ENCODE assay signal across 23 mouse cellular contexts in genomic region chr5:147190885-147191284, GRCm38 (mm10). TPM values are rescaled to one million over a fixed set of nuclear protein-coding genes. Genes with fewer than 3 reads are reported as not detected.
A peak's percentile ranks its signal among the peaks of the same experiment; 100 is the strongest.
DNase-seq lines count a peak whose midpoint lies in the region; ATAC-seq lines count a peak whose summit lies in the region.
"Had no signal": no experiment of that assay in that cellular context is flagged by ENCODE, and none has a peak within 500 bp of the region (broad histone marks: within the 10 kb centered on the region; RNA-seq: fewer than 3 reads in every experiment).

No protein-coding gene starts in this region.

- DNase-seq in forebrain, embryonic 14.5 days (ENCODE audit: low spot score), result no peak
- no peak for DNase-seq in hindbrain, embryonic 11.5 days (ENCODE audit: low spot score)
- peak; percentile 35 for DNase-seq in limb, embryonic 11.5 days (ENCODE audit: low spot score)
- DNase-seq in heart, adult 18-20 months, result no peak
- DNase-seq in urinary bladder, postnatal 36 days (ENCODE audit: low spot score in 2 of 2), result no peak
- no peak for DNase-seq in kidney, adult 9 months
- DNase-seq: adrenal gland, adult 2 months; kidney, postnatal 14 days; left cerebral cortex, postnatal 4 days; liver, embryonic 13.5 days; thymus, postnatal 14 days had no signal

- H3K27ac ChIP-seq in forebrain, embryonic 12.5 days, result no peak overlapping the region
- no peak overlapping the region for H3K27ac ChIP-seq in forebrain, embryonic 14.5 days (ENCODE audit: low read depth, low read length)
- no peak overlapping the region for H3K27ac ChIP-seq in hindbrain, embryonic 11.5 days (ENCODE audit: low read depth, low read length)
- H3K27ac ChIP-seq in limb, embryonic 11.5 days (replicated peaks; ENCODE audit: low read depth, low read length), result no peak overlapping the region
- H3K27ac ChIP-seq in neural tube, embryonic 12.5 days, result no peak overlapping the region
- H3K27ac ChIP-seq: intestine, embryonic 15.5 days; liver, embryonic 13.5 days had no signal

- no peak overlapping the region for H3K9ac ChIP-seq in forebrain, embryonic 12.5 days
- H3K9ac ChIP-seq in forebrain, embryonic 14.5 days (ENCODE audit: low read length), result no peak overlapping the region
- no peak overlapping the region for H3K9ac ChIP-seq in hindbrain, embryonic 11.5 days (ENCODE audit: low read depth, low read length)
- no peak overlapping the region for H3K9ac ChIP-seq in limb, embryonic 11.5 days (ENCODE audit: low read length)
- peak overlapping the region; percentile 22; the same call in 1 of the 2 replicates for H3K9ac ChIP-seq in neural tube, embryonic 12.5 days
- H3K9ac ChIP-seq: intestine, embryonic 15.5 days; liver, embryonic 13.5 days had no signal

- no peak overlapping the region for H3K4me3 ChIP-seq in forebrain, embryonic 12.5 days (replicated peaks)
- H3K4me3 ChIP-seq in forebrain, embryonic 14.5 days (ENCODE audit: low read depth, low read length), result no peak overlapping the region
- H3K4me3 ChIP-seq in hindbrain, embryonic 11.5 days (ENCODE audit: low read depth, low read length), result peak overlapping the region; percentile 44
- no peak overlapping the region for H3K4me3 ChIP-seq in limb, embryonic 11.5 days (ENCODE audit: low read depth, low read length)
- H3K4me3 ChIP-seq in neural tube, embryonic 12.5 days, result peak overlapping the region; percentile 51
- H3K4me3 ChIP-seq: erythroblast, embryonic 14.5 days; intestine, embryonic 15.5 days; liver, embryonic 13.5 days had no signal

- peak overlapping the region; percentile 8 for H3K4me2 ChIP-seq in forebrain, embryonic 12.5 days
- H3K4me2 ChIP-seq in forebrain, embryonic 14.5 days (ENCODE audit: low read length), result no peak overlapping the region
- H3K4me2 ChIP-seq in hindbrain, embryonic 11.5 days (replicated peaks; ENCODE audit: low read depth, low read length), result peak overlapping the region; percentile 24
- no peak overlapping the region for H3K4me2 ChIP-seq in limb, embryonic 11.5 days (ENCODE audit: low read depth, severe bottlenecking)
- H3K4me2 ChIP-seq in neural tube, embryonic 12.5 days (replicated peaks), result peak overlapping the region; percentile 71
- H3K4me2 ChIP-seq: intestine, embryonic 15.5 days; liver, embryonic 13.5 days had no signal

- ATAC-seq in forebrain, embryonic 12.5 days (ENCODE audit: low FRiP score), result no peak
- no peak for ATAC-seq in forebrain, embryonic 14.5 days
- no peak for ATAC-seq in hindbrain, embryonic 11.5 days (ENCODE audit: low FRiP score)
- ATAC-seq in limb, embryonic 11.5 days (ENCODE audit: insufficient number of reproducible peaks, low FRiP score, low TSS enrichment, low read depth), result no peak
- ATAC-seq in neural tube, embryonic 12.5 days (ENCODE audit: low FRiP score, low read depth), result no peak
- ATAC-seq: intestine, embryonic 15.5 days had no signal

- peaks cover 96% of the 10 kb centered on the region for H3K27me3 ChIP-seq in forebrain, embryonic 12.5 days
- H3K27me3 ChIP-seq in forebrain, embryonic 14.5 days (replicated peaks; ENCODE audit: control insufficient read depth, insufficient read depth, low read length), result peaks cover 90% of the 10 kb centered on the region
- H3K27me3 ChIP-seq in hindbrain, embryonic 11.5 days (ENCODE audit: control insufficient read depth, insufficient read depth, low read length), result peaks cover 85% of the 10 kb centered on the region
- peaks cover 87% of the 10 kb centered on the region for H3K27me3 ChIP-seq in limb, embryonic 11.5 days (ENCODE audit: control insufficient read depth, insufficient read depth, low read length)
- peaks cover 87% of the 10 kb centered on the region for H3K27me3 ChIP-seq in neural tube, embryonic 12.5 days (replicated peaks)

- H3K9me3 ChIP-seq in forebrain, embryonic 12.5 days, result no peaks in the 10 kb centered on the region
- no peaks in the 10 kb centered on the region for H3K9me3 ChIP-seq in forebrain, embryonic 14.5 days (replicated peaks; ENCODE audit: control insufficient read depth, low read length)
- H3K9me3 ChIP-seq in hindbrain, embryonic 11.5 days (ENCODE audit: control insufficient read depth, low read length), result no peaks in the 10 kb centered on the region
- H3K9me3 ChIP-seq in limb, embryonic 11.5 days (ENCODE audit: control insufficient read depth, low read length), result no peaks in the 10 kb centered on the region
- H3K9me3 ChIP-seq in neural tube, embryonic 12.5 days, result no peaks in the 10 kb centered on the region
- H3K9me3 ChIP-seq: intestine, embryonic 15.5 days; liver, embryonic 13.5 days had no signal

- WGBS in forebrain, embryonic 12.5 days, result 0% methylated on average over 7 of the region's 7 CpGs
- under 1% methylated on average over 7 of the region's 7 CpGs for WGBS in forebrain, embryonic 14.5 days
- whole genome bisulfite sequencing in hindbrain, embryonic 11.5 days, result 1% methylated on average over 7 of the region's 7 CpGs
- WGBS in limb, embryonic 11.5 days, result 0% methylated on average over 7 of the region's 7 CpGs
- WGBS in neural tube, embryonic 12.5 days, result 2% methylated on average over 7 of the region's 7 CpGs

- peaks cover 38% of the 10 kb centered on the region for H3K4me1 ChIP-seq in forebrain, embryonic 12.5 days
- H3K4me1 ChIP-seq in forebrain, embryonic 14.5 days (ENCODE audit: control insufficient read depth, insufficient read depth, low read length), result peaks cover 17% of the 10 kb centered on the region
- H3K4me1 ChIP-seq in hindbrain, embryonic 11.5 days (replicated peaks; ENCODE audit: control insufficient read depth, insufficient read depth, low read length), result peaks cover 11% of the 10 kb centered on the region
- H3K4me1 ChIP-seq in limb, embryonic 11.5 days (ENCODE audit: control insufficient read depth, insufficient read depth, low read length), result peaks cover 4% of the 10 kb centered on the region
- H3K4me1 ChIP-seq in neural tube, embryonic 12.5 days, result peaks cover 32% of the 10 kb centered on the region

- H3K36me3 ChIP-seq in forebrain, embryonic 12.5 days (replicated peaks), result no peaks in the 10 kb centered on the region
- H3K36me3 ChIP-seq in forebrain, embryonic 14.5 days (ENCODE audit: control insufficient read depth, insufficient read depth, low read length), result no peaks in the 10 kb centered on the region
- H3K36me3 ChIP-seq in hindbrain, embryonic 11.5 days (ENCODE audit: control insufficient read depth, insufficient read depth, low read length), result no peaks in the 10 kb centered on the region
- no peaks in the 10 kb centered on the region for H3K36me3 ChIP-seq in limb, embryonic 11.5 days (ENCODE audit: control insufficient read depth, insufficient read depth, low read length)
- H3K36me3 ChIP-seq in neural tube, embryonic 12.5 days, result no peaks in the 10 kb centered on the region
- H3K36me3 ChIP-seq: G1E; intestine, embryonic 15.5 days; liver, embryonic 13.5 days had no signal

RNA-seq across cellular contexts. Expression of gene Gsx1, which starts 2.4 kb away (rescaled TPM):
- 8.6 and 8.7 TPM in 2 replicates for polyA plus RNA-seq in forebrain, embryonic 12.5 days (2016; fragmentation: Nextera tagmentation; extraction: Ambion mirVana)
- polyA plus RNA-seq in forebrain, embryonic 14.5 days (2014; fragmentation: Nextera tagmentation; extraction: Ambion mirVana), result 2.3 and 3.0 TPM in 2 replicates
- polyA plus RNA-seq in hindbrain, embryonic 11.5 days (2014; fragmentation: Nextera tagmentation; extraction: Ambion mirVana), result 6.7 and 11.3 TPM in 2 replicates
- polyA plus RNA-seq in limb, embryonic 11.5 days (2014; fragmentation: Nextera tagmentation; extraction: Ambion mirVana), result not detected in 2 replicates
- 15.7 and 18.1 TPM in 2 replicates for polyA plus RNA-seq in neural tube, embryonic 12.5 days (2016; fragmentation: Nextera tagmentation; extraction: Ambion mirVana)
- not detected for total RNA-seq in heart, adult 18-20 months (2021)
- total RNA-seq: adrenal gland, adult 2 months; G1E; gastrocnemius, adult 18-20 months; granulocyte monocyte progenitor cell, adult 5-6 weeks; megakaryocyte, adult 5-6 weeks had no signal
- polyA plus RNA-seq: adrenal gland, adult 2 months; erythroblast, embryonic 14.5 days; G1E; heart, postnatal 0 days; intestine, embryonic 15.5 days; liver, embryonic 13.5 days; lung, embryonic 16.5 days; small intestine, adult 2 months; stomach, embryonic 14.5 days had no signal

Comparison
In these comparisons a context has a peak if more than half of its experiments do, and no peak if none do; other contexts are left out.
1. H3K4me2 ChIP-seq: peak in forebrain, embryonic 12.5 days (single experiment), hindbrain, embryonic 11.5 days (single experiment) and neural tube, embryonic 12.5 days (single experiment); none in forebrain, embryonic 14.5 days (single experiment) and limb, embryonic 11.5 days (single experiment).
2. H3K4me3 ChIP-seq: peak in hindbrain, embryonic 11.5 days (single experiment) and neural tube, embryonic 12.5 days (single experiment); none in forebrain, embryonic 12.5 days (single experiment), forebrain, embryonic 14.5 days (single experiment) and limb, embryonic 11.5 days (single experiment).